In the genomic region with DNA sequence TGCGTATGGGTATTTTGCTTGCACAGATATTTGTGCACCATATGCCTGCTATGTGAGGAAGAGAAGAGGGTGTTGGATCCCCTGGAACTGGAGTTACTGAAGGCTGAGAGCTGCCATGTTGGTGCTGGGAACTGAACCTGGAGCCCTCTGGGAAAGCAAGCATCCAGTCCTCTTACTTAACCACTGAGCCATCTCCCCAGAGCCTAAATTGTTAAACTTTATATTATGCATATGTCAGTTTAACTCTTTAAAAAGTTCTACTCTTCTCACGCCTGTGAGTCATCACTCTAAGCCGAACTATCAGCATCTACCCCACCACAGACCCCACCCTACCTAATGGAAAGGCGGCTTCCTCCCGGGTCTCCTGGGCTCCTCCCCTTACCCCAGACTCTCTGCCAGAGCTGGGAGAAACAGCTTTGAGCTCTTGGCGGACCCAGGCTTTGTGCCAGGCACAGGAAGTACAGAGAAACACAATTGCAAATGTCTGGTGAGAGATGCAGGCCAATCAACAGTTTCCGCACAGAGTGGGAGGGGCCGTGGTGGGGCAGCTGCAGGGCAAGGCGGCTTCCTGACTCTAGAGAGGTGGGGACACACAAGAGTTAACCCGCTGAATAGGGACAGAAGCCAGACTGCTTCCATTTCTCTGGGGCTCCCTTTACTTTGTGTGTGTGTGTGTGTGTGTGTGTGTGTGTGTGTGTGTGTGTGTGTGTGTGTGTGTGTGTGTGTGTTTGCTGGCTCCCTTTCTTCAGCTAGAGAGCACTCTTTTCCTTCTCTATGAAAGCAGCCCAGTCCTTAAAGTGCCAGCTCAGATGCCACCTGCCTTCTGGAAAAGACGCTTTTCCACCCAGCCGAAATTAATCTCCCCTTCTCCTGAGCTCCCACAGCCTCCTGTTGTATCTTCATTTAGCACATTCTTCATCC, we compare ENCODE assay signal across 8 mouse cellular contexts.
DNase-seq lines count a peak whose midpoint lies in the region; ATAC-seq lines count a peak whose summit lies in the region.

No protein-coding gene starts in this region.

- H3K27me3 ChIP-seq in embryonic facial prominence, embryonic 12.5 days, result no peaks in the 10 kb centered on the region
- H3K27me3 ChIP-seq in limb, embryonic 11.5 days (ENCODE audit: control insufficient read depth, insufficient read depth, low read length), result no peaks in the 10 kb centered on the region
- no peaks in the 10 kb centered on the region for H3K27me3 ChIP-seq in midbrain, embryonic 14.5 days (ENCODE audit: control insufficient read depth, insufficient read depth, low read length)
- H3K27me3 ChIP-seq in stomach, embryonic 14.5 days (ENCODE audit: control insufficient read depth, insufficient read depth, low read length), result no peaks in the 10 kb centered on the region

- no peaks in the 10 kb centered on the region for H3K36me3 ChIP-seq in embryonic facial prominence, embryonic 12.5 days
- H3K36me3 ChIP-seq in limb, embryonic 11.5 days (ENCODE audit: control insufficient read depth, insufficient read depth, low read length), result no peaks in the 10 kb centered on the region
- no peaks in the 10 kb centered on the region for H3K36me3 ChIP-seq in midbrain, embryonic 14.5 days (ENCODE audit: control insufficient read depth, insufficient read depth, low read length)
- no peaks in the 10 kb centered on the region for H3K36me3 ChIP-seq in stomach, embryonic 14.5 days (ENCODE audit: control insufficient read depth, insufficient read depth, low read length)

- 55% methylated on average over 12 of the region's 12 CpGs for WGBS in embryonic facial prominence, embryonic 12.5 days
- WGBS in limb, embryonic 11.5 days, result 69% methylated on average over 12 of the region's 12 CpGs
- WGBS in midbrain, embryonic 14.5 days, result 54% methylated on average over 12 of the region's 12 CpGs
- 47% methylated on average over 12 of the region's 12 CpGs for WGBS in stomach, embryonic 14.5 days

- ATAC-seq in embryonic facial prominence, embryonic 12.5 days (ENCODE audit: insufficient number of reproducible peaks, insufficient read depth, low FRiP score, low TSS enrichment), result peak; percentile 80; the same call in 1 of the 2 replicates
- ATAC-seq in limb, embryonic 11.5 days (ENCODE audit: insufficient number of reproducible peaks, low FRiP score, low TSS enrichment, low read depth), result no peak
- ATAC-seq in midbrain, embryonic 14.5 days (ENCODE audit: low FRiP score, low TSS enrichment), result peak; percentile 84
- ATAC-seq in stomach, embryonic 14.5 days (ENCODE audit: insufficient number of reproducible peaks, insufficient read depth, low FRiP score, low read depth), result peak; percentile 82; the same call in 1 of the 2 replicates

- 0 out of 2 replicates have a peak overlapping the region, but pooled peaks have one; percentile 9 for H3K4me2 ChIP-seq in embryonic facial prominence, embryonic 12.5 days (replicated peaks)
- H3K4me2 ChIP-seq in limb, embryonic 11.5 days (ENCODE audit: low read depth, severe bottlenecking), result no peak overlapping the region
- no peak overlapping the region for H3K4me2 ChIP-seq in midbrain, embryonic 14.5 days (ENCODE audit: low read length)
- H3K4me2 ChIP-seq in stomach, embryonic 14.5 days (replicated peaks; ENCODE audit: low read depth, low read length), result no peak overlapping the region

- no peak overlapping the region for H3K27ac ChIP-seq in embryonic facial prominence, embryonic 12.5 days
- H3K27ac ChIP-seq in limb, embryonic 11.5 days (replicated peaks; ENCODE audit: low read depth, low read length), result no peak overlapping the region
- no peak overlapping the region for H3K27ac ChIP-seq in midbrain, embryonic 14.5 days (replicated peaks; ENCODE audit: low read depth, low read length)
- H3K27ac ChIP-seq in stomach, embryonic 14.5 days (ENCODE audit: low read length), result peak overlapping the region; percentile 15; the same call in 1 of the 2 replicates

- H3K9me3 ChIP-seq in embryonic facial prominence, embryonic 12.5 days, result no peaks in the 10 kb centered on the region
- no peaks in the 10 kb centered on the region for H3K9me3 ChIP-seq in limb, embryonic 11.5 days (ENCODE audit: control insufficient read depth, low read length)
- no peaks in the 10 kb centered on the region for H3K9me3 ChIP-seq in midbrain, embryonic 14.5 days (ENCODE audit: control insufficient read depth, low read length)
- no peaks in the 10 kb centered on the region for H3K9me3 ChIP-seq in stomach, embryonic 14.5 days (ENCODE audit: control insufficient read depth, low read depth, low read length)

- peaks cover 5% of the 10 kb centered on the region; the same call in 1 of the 2 replicates for H3K4me1 ChIP-seq in embryonic facial prominence, embryonic 12.5 days
- H3K4me1 ChIP-seq in limb, embryonic 11.5 days (ENCODE audit: control insufficient read depth, insufficient read depth, low read length), result no peaks in the 10 kb centered on the region
- no peaks in the 10 kb centered on the region; the same call in 1 of the 2 replicates for H3K4me1 ChIP-seq in midbrain, embryonic 14.5 days (ENCODE audit: control insufficient read depth, insufficient read depth, low read length)
- H3K4me1 ChIP-seq in stomach, embryonic 14.5 days (ENCODE audit: control insufficient read depth, insufficient read depth, low read length), result peaks cover 3% of the 10 kb centered on the region; the same call in 1 of the 2 replicates

- no peak overlapping the region for H3K4me3 ChIP-seq in embryonic facial prominence, embryonic 12.5 days
- H3K4me3 ChIP-seq in limb, embryonic 11.5 days (ENCODE audit: low read depth, low read length), result no peak overlapping the region
- no peak overlapping the region for H3K4me3 ChIP-seq in midbrain, embryonic 14.5 days (replicated peaks; ENCODE audit: low read depth, low read length)
- H3K4me3 ChIP-seq in stomach, embryonic 14.5 days (ENCODE audit: low read depth, low read length), result no peak overlapping the region

- H3K9ac ChIP-seq in embryonic facial prominence, embryonic 12.5 days, result no peak overlapping the region
- no peak overlapping the region for H3K9ac ChIP-seq in limb, embryonic 11.5 days (ENCODE audit: low read length)
- H3K9ac ChIP-seq in midbrain, embryonic 14.5 days (replicated peaks; ENCODE audit: low read length), result no peak overlapping the region
- no peak overlapping the region for H3K9ac ChIP-seq in stomach, embryonic 14.5 days (replicated peaks; ENCODE audit: low read depth, low read length)

- DNase-seq in 3134 (ENCODE audit: extremely low read depth, insufficient read length, low spot score), result peak; percentile 60
- peak; percentile 67 to 77 for DNase-seq in adrenal gland, adult (ENCODE audit: inconsistent age in 2 of 2, low spot score in 1 of 2)
- peak; percentile 81 for DNase-seq in heart, adult 8-10 months (ENCODE audit: low spot score)
- DNase-seq in kidney, adult 18-20 months, result peak; percentile 57
- peak; percentile 54 for DNase-seq in limb, embryonic 11.5 days (ENCODE audit: low spot score)
- peak; percentile 66 for DNase-seq in midbrain, embryonic 14.5 days
